Mouse (Mus musculus) intestine, embryonic 16.5 days (tissue): ENCODE results near the gene Rnpep. TPM values are rescaled to one million over a fixed set of nuclear protein-coding genes. Genes with fewer than 3 reads are reported as not detected.
A peak's percentile ranks its signal among the peaks of the same experiment; 100 is the strongest.

Experiments used
- ATAC-seq: fragments of 200-750 bp; cut with Nextera tagmentation; 2 replicates; pipeline ENCODE4 v1.8.0; 2017; ENCODE audit warnings: moderate TSS enrichment, moderate library complexity
- H3K27ac ChIP-seq: fragments of 300-500 bp; sonication (generic); 2 replicates; pipeline ENCODE4 v1.5.1; 2014; ENCODE audit warnings: mild to moderate bottlenecking, low read length
- H3K27me3 ChIP-seq: fragments of 300-500 bp; sonication (generic); replicated peaks from 2 replicates; pipeline ENCODE4 v1.6.1; 2014; ENCODE audit warnings: low read length, control low read depth, mixed read lengths; ENCODE audit not compliant: control insufficient read depth, insufficient read depth
- H3K36me3 ChIP-seq: fragments of 300-500 bp; sonication (generic); 2 replicates; pipeline ENCODE4 v1.6.1; 2014; ENCODE audit warnings: low read length, control low read depth; ENCODE audit not compliant: control insufficient read depth, insufficient read depth
- H3K4me1 ChIP-seq: fragments of 300-500 bp; sonication (generic); 2 replicates; pipeline ENCODE4 v1.6.1; 2014; ENCODE audit warnings: low read length, control low read depth, mixed read lengths; ENCODE audit not compliant: control insufficient read depth, insufficient read depth
- H3K4me2 ChIP-seq: fragments of 300-500 bp; sonication (generic); 2 replicates; pipeline ENCODE4 v1.6.1; 2014; ENCODE audit warnings: low read depth, low read length, control low read depth
- H3K4me3 ChIP-seq: fragments of 300-500 bp; sonication (generic); 2 replicates; pipeline ENCODE4 v1.5.1; 2014; ENCODE audit warnings: mild to moderate bottlenecking, low read length
- H3K9ac ChIP-seq: fragments of 300-500 bp; sonication (generic); 2 replicates; pipeline ENCODE4 v1.6.1; 2014; ENCODE audit warnings: low read depth, low read length
- H3K9me3 ChIP-seq: fragments of 300-500 bp; sonication (generic); 2 replicates; pipeline ENCODE4 v1.6.1; 2016; ENCODE audit warnings: low read length, control low read depth; ENCODE audit not compliant: control insufficient read depth
- WGBS: fragments of 180-500 bp; shearing (Covaris S2); extraction: QIAGEN DNeasy Blood & Tissue Kit; methylation state at CpG from one replicate; pipeline ENCODE4 v1.1.7; 2014; 5-methylcytosine and 5-hydroxymethylcytosine counted together
- polyA plus RNA-seq: library from polyadenylated mRNA; unstranded; fragments of >200 nt; fragmentation: Nextera tagmentation; extraction: Ambion mirVana; gene quantifications from 2 replicates; pipeline ENCODE4 v1.2.1, GENCODE M21; 2015

Rnpep gene
- polyA plus RNA-seq: 174 and 193 TPM in 2 replicates

DNA sequence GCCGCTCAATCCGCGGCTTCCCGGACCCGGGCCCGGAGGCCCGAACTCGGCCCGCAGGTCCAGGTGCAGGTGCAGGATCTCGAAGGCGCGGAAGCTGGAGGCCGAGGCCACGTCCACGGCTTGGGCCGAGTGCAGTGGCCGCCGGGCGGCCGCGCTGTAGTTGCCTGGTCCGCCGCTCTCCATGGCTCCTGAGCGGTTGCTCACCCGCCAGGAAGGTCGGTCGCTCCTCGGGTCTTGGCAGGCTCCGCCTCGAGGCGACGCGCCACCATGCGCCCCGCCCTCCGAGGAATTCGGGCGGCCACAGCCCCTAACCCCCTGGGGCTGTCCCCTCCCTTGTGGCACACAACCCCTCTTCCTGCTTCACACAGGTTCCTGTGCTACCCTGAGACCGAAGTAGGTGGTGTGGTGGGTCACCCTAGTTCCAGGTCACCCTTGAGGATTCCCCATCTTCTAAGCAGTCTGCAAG, at the start of gene Rnpep:
Gene Rnpep, minus strand, starts transcription at position 259 of the 466 bp plus-strand sequence.
- no peaks in the 10 kb centered on the region for H3K27me3 ChIP-seq
- peaks cover 7% of the 10 kb centered on the region; the same call in 1 of the 2 replicates for H3K4me1 ChIP-seq
- H3K4me2 ChIP-seq: peak within 1 kb of the TSS; percentile 60
- peak within 1 kb of the TSS; percentile 98 for H3K9ac ChIP-seq
- ATAC-seq: peak; percentile 85
- H3K4me3 ChIP-seq: peak within 1 kb of the TSS; percentile 96
- H3K27ac ChIP-seq: peak within 1 kb of the TSS; percentile 97
- H3K9me3 ChIP-seq: no peaks in the 10 kb centered on the region
- no peaks in the 10 kb centered on the region for H3K36me3 ChIP-seq
- WGBS: under 1% methylated on average over 39 of the region's 39 CpGs

DNA sequence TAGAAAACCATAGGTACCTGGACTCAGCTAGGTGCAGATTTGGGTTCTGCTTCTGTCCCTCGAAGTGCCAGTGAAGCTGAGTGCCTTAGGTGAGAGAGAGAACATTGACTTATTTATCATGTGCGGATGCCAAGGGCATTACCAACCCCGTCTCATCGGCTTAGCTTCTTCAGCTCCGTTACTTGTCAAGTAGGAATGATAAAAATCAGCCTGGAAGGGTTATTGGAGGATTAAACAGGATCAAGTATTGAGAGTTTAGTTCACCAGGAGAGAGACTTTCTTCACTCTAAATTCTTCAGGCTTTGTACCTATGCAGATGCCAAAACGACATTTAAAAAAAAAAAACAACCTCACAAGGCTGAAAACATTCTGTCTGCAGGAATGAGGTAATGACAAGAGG, 46.7 kb upstream of the Rnpep start:
- no peak overlapping the region for H3K9ac ChIP-seq
- no peaks in the 10 kb centered on the region for H3K9me3 ChIP-seq
- no peak overlapping the region for H3K4me3 ChIP-seq
- H3K36me3 ChIP-seq: no peaks in the 10 kb centered on the region
- 50% methylated on average over 6 of the region's 6 CpGs for WGBS
- ATAC-seq: no peak
- no peaks in the 10 kb centered on the region for H3K4me1 ChIP-seq
- H3K27ac ChIP-seq: no peak overlapping the region
- no peak overlapping the region for H3K4me2 ChIP-seq
- no peaks in the 10 kb centered on the region for H3K27me3 ChIP-seq

DNA sequence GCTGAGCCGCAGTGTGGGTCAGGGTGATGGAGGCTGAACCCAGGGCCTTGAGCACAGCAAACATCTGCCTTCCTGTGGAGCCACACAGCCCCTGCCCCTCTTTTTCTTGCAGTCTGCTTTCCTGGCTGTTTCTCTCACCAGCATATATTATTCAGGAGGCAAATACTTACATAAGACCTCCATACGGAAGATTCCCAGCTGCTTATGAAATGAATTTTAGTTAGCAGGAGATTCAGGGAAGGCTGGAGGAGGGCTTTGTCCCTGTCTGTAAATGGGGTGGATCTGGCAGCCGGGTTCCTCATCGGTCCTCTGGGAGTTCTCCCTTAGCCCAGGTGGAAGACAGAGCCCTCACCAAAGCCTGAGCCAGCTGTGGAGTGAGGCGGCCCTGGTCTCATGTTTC, 44.5 kb upstream of the Rnpep start:
- WGBS: 61% methylated on average over 5 of the region's 5 CpGs

DNA sequence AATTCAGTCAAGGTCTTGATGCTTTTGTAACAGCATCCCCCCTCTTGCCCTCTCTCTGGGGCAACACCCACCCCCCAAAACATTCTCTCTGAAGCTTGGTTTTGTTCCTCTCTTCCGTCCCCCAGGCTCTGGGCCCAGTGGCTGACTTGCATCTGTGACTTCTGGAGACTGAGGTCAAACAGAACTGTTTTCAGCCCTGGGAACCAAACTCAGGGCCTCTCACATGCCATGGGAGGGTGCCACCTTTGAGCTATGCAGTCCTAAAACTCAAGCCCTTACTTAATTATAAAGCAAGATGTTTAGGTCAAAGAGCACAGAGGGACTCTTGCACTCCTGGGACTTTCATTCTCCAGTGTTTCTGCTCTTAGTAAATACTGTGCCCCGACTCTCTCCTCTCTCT, 42.0 kb upstream of the Rnpep start:
- H3K9ac ChIP-seq: peak overlapping the region; percentile 14
- no peaks in the 10 kb centered on the region for H3K9me3 ChIP-seq
- peak overlapping the region; percentile 33 for H3K4me2 ChIP-seq
- H3K27me3 ChIP-seq: no peaks in the 10 kb centered on the region
- H3K4me3 ChIP-seq: peak overlapping the region; percentile 33
- WGBS: 87% methylated on average over 2 of the region's 2 CpGs
- no peak overlapping the region for H3K27ac ChIP-seq
- H3K4me1 ChIP-seq: 0 out of 2 replicates have a peak, but pooled peaks cover 3% of the 10 kb centered on the region
- no peak for ATAC-seq
- no peaks in the 10 kb centered on the region for H3K36me3 ChIP-seq

More for the DNA sequence above, 44.5 kb upstream of the Rnpep start:
- H3K4me3 ChIP-seq: no peak overlapping the region
- H3K36me3 ChIP-seq: no peaks in the 10 kb centered on the region
- no peaks in the 10 kb centered on the region for H3K9me3 ChIP-seq
- no peak overlapping the region for H3K4me2 ChIP-seq
- 0 out of 2 replicates have a peak, but pooled peaks cover 3% of the 10 kb centered on the region for H3K4me1 ChIP-seq
- H3K27me3 ChIP-seq: no peaks in the 10 kb centered on the region
- no peak overlapping the region for H3K9ac ChIP-seq
- H3K27ac ChIP-seq: no peak overlapping the region
- no peak for ATAC-seq

DNA sequence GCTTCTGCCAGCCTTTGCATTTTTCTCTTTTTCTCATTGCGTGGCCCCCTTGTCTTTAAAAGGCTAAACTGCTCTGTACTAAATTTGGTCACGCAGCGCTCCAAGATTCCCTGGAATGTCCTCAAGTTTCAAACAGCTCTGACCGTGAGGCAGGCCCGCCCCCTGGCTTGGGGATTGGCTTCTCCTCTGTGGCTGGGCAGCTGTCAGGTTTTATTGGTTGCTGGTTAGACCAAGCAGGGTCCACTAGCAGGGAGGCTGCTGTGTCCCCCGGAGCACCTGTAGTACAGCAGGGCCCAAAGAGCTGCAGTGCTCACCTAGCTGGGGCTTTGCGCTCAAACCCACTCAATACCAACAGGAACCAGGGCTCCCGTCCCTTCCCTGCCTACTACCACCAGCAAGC, 40.7 kb upstream of the Rnpep start, which contains the start of gene Lmod1:
Gene Lmod1, plus strand, starts transcription at position 237 of the 400 bp plus-strand sequence.
- Histone ChIP-seq H3K4me1 (0 out of 2 replicates have a peak, but pooled peaks cover 3% of the 10 kb centered on the region), H3K27ac (peak within 1 kb of the TSS; percentile 72), H3K4me3 (peak within 1 kb of the TSS; percentile 33), H3K9me3 (no peaks in the 10 kb centered on the region), H3K27me3 (no peaks in the 10 kb centered on the region), H3K4me2 (peak within 1 kb of the TSS; percentile 33; the same call in 1 of the 2 replicates), H3K9ac (peak within 1 kb of the TSS; percentile 51), H3K36me3 (no peaks in the 10 kb centered on the region)
- 14% methylated on average over 8 of the region's 8 CpGs for WGBS
- peak; percentile 87 for ATAC-seq

DNA sequence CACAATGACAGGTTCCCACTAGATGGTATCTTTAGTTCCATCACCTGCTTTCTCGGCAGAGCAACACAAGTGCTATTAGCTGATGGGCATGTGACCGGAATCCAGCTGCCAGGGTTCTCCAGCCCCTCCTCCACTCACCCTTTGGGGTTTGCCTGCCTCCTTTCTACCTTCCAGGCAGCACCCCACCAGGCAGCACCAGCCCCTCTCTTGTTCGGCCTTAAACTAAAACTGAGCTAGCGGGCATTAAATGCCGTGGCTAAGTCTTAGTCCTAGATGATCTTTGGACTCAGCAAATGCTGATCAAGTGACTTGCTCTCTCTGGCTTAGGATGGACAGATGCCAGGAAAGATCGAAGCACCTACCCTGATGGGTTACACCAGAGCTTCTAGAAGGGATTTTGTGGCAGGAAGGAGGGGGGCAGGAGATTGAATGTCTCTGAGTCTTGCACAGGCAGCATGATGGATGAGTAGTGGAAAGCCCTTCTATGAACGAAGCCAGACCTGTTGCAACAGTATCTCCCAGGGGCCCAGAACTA, 39.5 kb upstream of the Rnpep start:
- Histone ChIP-seq H3K4me3 (no peak overlapping the region), H3K36me3 (no peaks in the 10 kb centered on the region), H3K4me2 (no peak overlapping the region), H3K9ac (no peak overlapping the region), H3K27ac (no peak overlapping the region), H3K4me1 (0 out of 2 replicates have a peak, but pooled peaks cover 3% of the 10 kb centered on the region), H3K27me3 (no peaks in the 10 kb centered on the region), H3K9me3 (no peaks in the 10 kb centered on the region)
- 68% methylated on average over 7 of the region's 7 CpGs for WGBS
- ATAC-seq: peak; percentile 35; the same call in 1 of the 2 replicates

DNA sequence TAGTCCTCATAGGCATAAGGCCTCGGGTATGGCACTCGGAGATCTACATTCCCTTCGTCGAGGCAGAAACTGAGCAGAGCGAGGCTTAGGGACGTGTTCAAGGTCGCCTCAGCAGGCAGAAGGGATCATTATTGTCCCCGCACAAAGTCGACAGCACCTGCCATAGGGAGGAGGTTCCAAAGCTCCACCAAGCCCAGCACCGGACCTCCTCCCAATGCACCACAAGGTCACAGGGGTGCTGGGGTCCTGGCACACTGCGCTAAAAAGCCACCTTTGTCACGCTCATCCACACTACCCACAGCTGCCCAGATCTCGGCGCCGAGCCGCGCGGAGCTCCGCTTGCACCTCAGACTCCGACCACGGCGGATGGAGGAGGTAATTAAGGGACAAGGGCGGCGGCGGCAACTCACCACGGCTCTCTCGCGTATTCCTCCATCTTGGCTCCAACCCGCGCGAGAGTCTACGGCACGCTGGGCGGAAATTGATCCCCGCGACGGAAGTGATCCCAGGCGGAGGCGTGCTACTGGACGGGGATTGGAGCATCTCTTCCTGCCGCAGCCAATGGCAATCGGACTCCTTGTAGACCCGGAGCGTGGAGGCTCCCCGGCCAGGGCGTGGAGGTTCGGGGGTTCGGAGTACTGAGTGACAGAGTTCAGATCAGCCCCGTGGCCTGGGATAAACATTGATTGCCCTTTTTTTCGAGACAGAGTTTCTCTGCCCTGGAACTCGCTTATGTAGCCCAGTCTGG, 29.6 kb upstream of the Rnpep start, which contains the start of gene Timm17a:
Gene Timm17a, minus strand, starts transcription at position 495 of the 748 bp plus-strand sequence.
- H3K4me1 ChIP-seq: peaks cover 20% of the 10 kb centered on the region
- peaks cover 9% of the 10 kb centered on the region; the same call in 1 of the 2 replicates for H3K36me3 ChIP-seq
- H3K27ac ChIP-seq: peak within 1 kb of the TSS; percentile 90
- H3K9ac ChIP-seq: peak within 1 kb of the TSS; percentile 99
- ATAC-seq: peak; percentile 100
- H3K4me2 ChIP-seq: peak within 1 kb of the TSS; percentile 71
- peak within 1 kb of the TSS; percentile 93 for H3K4me3 ChIP-seq
- WGBS: under 1% methylated on average over 51 of the region's 51 CpGs
- H3K27me3 ChIP-seq: no peaks in the 10 kb centered on the region
- H3K9me3 ChIP-seq: no peaks in the 10 kb centered on the region

DNA sequence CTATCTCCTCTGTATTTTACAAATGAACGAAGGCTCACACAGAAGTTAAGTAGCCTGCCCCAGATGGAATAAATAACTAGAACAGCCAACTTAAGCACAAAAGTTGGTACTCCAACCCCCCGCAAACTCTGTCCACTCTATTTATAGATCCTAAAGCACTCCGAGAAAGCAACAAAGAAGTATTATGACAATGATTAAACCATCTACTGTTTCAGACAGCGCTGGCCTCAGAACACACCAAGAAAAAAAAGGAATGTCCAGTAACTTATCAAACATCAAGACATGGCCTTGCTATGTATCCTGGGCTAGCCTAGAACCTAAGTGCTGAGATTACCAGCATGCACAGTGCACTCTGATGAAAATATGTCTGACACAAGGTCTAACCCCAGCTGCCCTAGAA, 28.3 kb upstream of the Rnpep start:
- ATAC-seq: no peak
- 73% methylated on average over 4 of the region's 4 CpGs for WGBS

DNA sequence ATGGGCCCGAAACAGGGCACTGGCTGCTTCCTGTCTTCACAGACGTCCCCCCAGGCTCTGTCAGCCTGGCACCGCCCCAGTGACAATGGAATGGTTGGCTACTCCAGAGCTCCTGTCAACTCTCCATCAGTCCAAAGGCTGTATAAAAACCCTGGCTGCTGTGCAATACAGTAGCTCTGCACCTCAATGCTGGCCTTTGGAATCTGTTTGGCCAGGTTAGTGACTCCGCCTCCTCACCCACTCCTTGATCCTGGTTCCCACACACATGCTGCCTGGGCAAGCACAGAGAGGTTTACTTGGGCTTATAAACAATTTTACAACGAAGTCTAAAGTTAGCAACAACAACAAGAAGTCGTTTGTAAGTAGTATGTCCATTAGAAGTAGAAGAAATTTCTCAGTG, 27.5 kb upstream of the Rnpep start:
- no peak overlapping the region for H3K4me2 ChIP-seq
- WGBS: 73% methylated on average over 6 of the region's 6 CpGs

More for the DNA sequence above, 28.3 kb upstream of the Rnpep start:
- H3K9ac ChIP-seq: peak overlapping the region; percentile 99
- no peaks in the 10 kb centered on the region for H3K27me3 ChIP-seq
- H3K4me2 ChIP-seq: peak overlapping the region; percentile 68
- peak overlapping the region; percentile 93 for H3K4me3 ChIP-seq
- peaks cover 20% of the 10 kb centered on the region for H3K4me1 ChIP-seq
- H3K9me3 ChIP-seq: no peaks in the 10 kb centered on the region
- no peak overlapping the region for H3K27ac ChIP-seq
- H3K36me3 ChIP-seq: peaks cover 14% of the 10 kb centered on the region

More for the DNA sequence above, 27.5 kb upstream of the Rnpep start:
- Histone ChIP-seq H3K36me3 (peaks cover 14% of the 10 kb centered on the region), H3K27me3 (no peaks in the 10 kb centered on the region), H3K4me1 (peaks cover 20% of the 10 kb centered on the region), H3K9ac (no peak overlapping the region), H3K9me3 (no peaks in the 10 kb centered on the region), H3K27ac (no peak overlapping the region), H3K4me3 (no peak overlapping the region)
- 0 out of 2 replicates have a peak, but pooled peaks have one; percentile 9 for ATAC-seq
